In genomic region chr13:42952037-42952721, GRCm38 (mm10) we compare ENCODE assay signal across 13 mouse cellular contexts.
DNase-seq lines count a peak whose midpoint lies in the region.
"Had no signal": no experiment of that assay in that cellular context is flagged by ENCODE, and none has a peak within 500 bp of the region (broad histone marks: within the 10 kb centered on the region; RNA-seq: fewer than 3 reads in every experiment).

No protein-coding gene starts in this region.

- intact Hi-C loops in left cerebral cortex, postnatal 25 days (cut with DNase I) = no loop called here

- peak; percentile 41 for DNase-seq in layer of hippocampus, adult 11-12 months (ENCODE audit: low spot score)
- DNase-seq in layer of hippocampus, adult 8-10 months (ENCODE audit: low spot score in 2 of 2) = no peak
- DNase-seq in right cerebral cortex, adult 18-20 months = peak; percentile 80
- DNase-seq in right cerebral cortex, postnatal 4 days = no peak
- peak; percentile 48 to 87 for DNase-seq in left cerebral cortex, postnatal 25 days (ENCODE audit: low spot score in 2 of 2)
- peak; percentile 61 for DNase-seq in telencephalon, adult 2 months (ENCODE audit: low read depth, low spot score)
- DNase-seq in lung, postnatal 25 days (ENCODE audit: low spot score) = no peak
- DNase-seq in spleen, postnatal 36 days (ENCODE audit: low spot score in 2 of 2) = no peak
- DNase-seq: cerebellum, adult 9-10 months; gastrocnemius, adult 2 months; heart, postnatal 14 days; lung, adult 2 months; thymus, postnatal 4 days had no signal

Comparison
In these comparisons a context has a peak if more than half of its experiments do, and no peak if none do; other contexts are left out.
1. DNase-seq: peak in layer of hippocampus, adult 11-12 months (single experiment), right cerebral cortex, adult 18-20 months (single experiment), left cerebral cortex, postnatal 25 days (2 of 2) and telencephalon, adult 2 months (single experiment); none in layer of hippocampus, adult 8-10 months (0 of 2), right cerebral cortex, postnatal 4 days (single experiment), lung, postnatal 25 days (single experiment) and spleen, postnatal 36 days (0 of 2).